Mouse (Mus musculus): Measurements from ENCODE around the gene Rps17. TPM values are rescaled to one million over a fixed set of nuclear protein-coding genes. Genes with fewer than 3 reads are reported as not detected.

Gene Rps17
- polyA plus RNA-seq, 1 experiment, result 823 TPM

DNA sequence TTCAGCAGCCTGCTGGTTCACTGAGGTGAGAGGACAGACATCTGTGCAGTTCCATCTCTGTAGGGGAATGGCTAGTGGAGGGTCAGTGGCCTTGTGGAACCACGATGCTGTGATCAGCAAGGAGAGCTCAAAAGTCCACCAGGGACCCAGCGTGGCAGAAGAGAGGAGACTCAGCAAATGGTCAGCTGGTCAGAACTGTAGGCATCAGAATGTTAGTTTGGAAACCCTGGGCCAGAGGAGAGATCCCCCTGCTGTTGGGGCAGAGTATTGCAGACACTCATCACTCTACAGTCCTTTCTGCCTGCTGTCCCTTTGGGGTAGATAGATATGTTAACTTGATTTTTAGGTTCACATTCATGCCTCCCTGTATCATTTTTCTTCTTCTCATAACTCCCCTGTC lies 41.4 kb downstream of the Rps17 start:
- Histone ChIP-seq H3K27me3 (ENCODE audit: control insufficient read depth, insufficient read depth, low read length) (no peaks in the 10 kb centered on the region), H3K36me3 (ENCODE audit: control insufficient read depth, insufficient read depth, low read length) (no peaks in the 10 kb centered on the region), H3K4me3 (ENCODE audit: low read depth, low read length) (no peak overlapping the region), H3K4me1 (ENCODE audit: control insufficient read depth, insufficient read depth, insufficient read length, low read length) (peaks cover 2% of the 10 kb centered on the region; the same call in 1 of the 2 replicates), H3K27ac (ENCODE audit: insufficient read depth, low read depth, low read length) (no peak overlapping the region)
- WGBS, result 72% methylated on average over 2 of the region's 2 CpGs
- TF ChIP-seq CTCF (IDR thresholded peaks at IDR 0.05; ENCODE audit: extremely low read depth, insufficient read length, insufficient replicate concordance, low read depth, low read length) (peak; percentile 50; the same call in 1 of the 2 replicates), POLR2A (IDR thresholded peaks at IDR 0.05; ENCODE audit: low read depth, low read length) (no peak)

- no peak for TF ChIP-seq POLR2A (IDR thresholded peaks at IDR 0.05; ENCODE audit: low read depth, low read length)
- TF ChIP-seq CTCF (IDR thresholded peaks at IDR 0.05; ENCODE audit: extremely low read depth, insufficient read length, insufficient replicate concordance, low read depth, low read length), result no peak
- Histone ChIP-seq H3K4me1 (ENCODE audit: control insufficient read depth, insufficient read depth, insufficient read length, low read length) (peaks cover 2% of the 10 kb centered on the region; the same call in 1 of the 2 replicates), H3K4me3 (ENCODE audit: low read depth, low read length) (no peak overlapping the region), H3K36me3 (ENCODE audit: control insufficient read depth, insufficient read depth, low read length) (no peaks in the 10 kb centered on the region), H3K27ac (ENCODE audit: insufficient read depth, low read depth, low read length) (no peak overlapping the region), H3K27me3 (ENCODE audit: control insufficient read depth, insufficient read depth, low read length) (no peaks in the 10 kb centered on the region)
- WGBS, result 96% methylated on average over 7 of the region's 7 CpGs
Observed at GRCm38 (mm10) chr7:81301323-81301722, 43.7 kb downstream of the Rps17 start.

- 49% methylated on average over 6 of the region's 6 CpGs for WGBS
- no peak overlapping the region for H3K4me3 ChIP-seq (ENCODE audit: low read depth, low read length)
- no peak overlapping the region for H3K27ac ChIP-seq (ENCODE audit: insufficient read depth, low read depth, low read length)
- H3K4me1 ChIP-seq (ENCODE audit: control insufficient read depth, insufficient read depth, insufficient read length, low read length), result no peaks in the 10 kb centered on the region
- H3K27me3 ChIP-seq (ENCODE audit: control insufficient read depth, insufficient read depth, low read length), result no peaks in the 10 kb centered on the region
- no peak for TF ChIP-seq POLR2A (IDR thresholded peaks at IDR 0.05; ENCODE audit: low read depth, low read length)
- no peak for TF ChIP-seq CTCF (IDR thresholded peaks at IDR 0.05; ENCODE audit: extremely low read depth, insufficient read length, insufficient replicate concordance, low read depth, low read length)
- no peaks in the 10 kb centered on the region for H3K36me3 ChIP-seq (ENCODE audit: control insufficient read depth, insufficient read depth, low read length)
Observed at GRCm38 (mm10) chr7:81298206-81298605, 46.8 kb downstream of the Rps17 start.

DNA sequence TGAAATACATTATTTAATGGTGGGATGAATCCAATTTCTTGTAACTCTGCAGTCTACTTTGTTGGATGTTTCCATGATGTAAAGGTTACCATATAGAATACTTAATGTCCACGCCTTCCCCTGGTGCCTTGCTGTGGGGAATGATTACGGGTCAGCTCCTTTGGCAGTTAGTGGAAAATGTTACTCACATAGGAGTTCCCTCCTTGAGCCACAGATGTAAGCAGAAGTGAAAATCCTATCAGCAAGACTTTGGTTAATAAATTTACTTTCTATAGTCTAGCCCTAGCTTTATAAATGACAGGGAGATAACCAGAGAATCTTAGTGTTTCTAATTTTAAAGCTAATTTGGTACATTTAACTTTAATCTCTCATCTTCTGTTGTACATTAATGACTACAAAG lies 49.9 kb downstream of the Rps17 start:
- Histone ChIP-seq H3K36me3 (ENCODE audit: control insufficient read depth, insufficient read depth, low read length) (no peaks in the 10 kb centered on the region), H3K27ac (ENCODE audit: insufficient read depth, low read depth, low read length) (no peak overlapping the region), H3K4me1 (ENCODE audit: control insufficient read depth, insufficient read depth, insufficient read length, low read length) (no peaks in the 10 kb centered on the region), H3K27me3 (ENCODE audit: control insufficient read depth, insufficient read depth, low read length) (no peaks in the 10 kb centered on the region), H3K4me3 (ENCODE audit: low read depth, low read length) (no peak overlapping the region)
- WGBS, result 85% methylated on average over 2 of the region's 2 CpGs
- TF ChIP-seq CTCF (IDR thresholded peaks at IDR 0.05; ENCODE audit: extremely low read depth, insufficient read length, insufficient replicate concordance, low read depth, low read length) (no peak), POLR2A (IDR thresholded peaks at IDR 0.05; ENCODE audit: low read depth, low read length) (no peak)

Other genes starting within 250 kb of the Rps17 start
- 40.5 and 94.4 TPM in 2 replicates for gene Slc28a1, start 230.5 kb downstream of the Rps17 start, polyA plus RNA-seq (2012; rRNA removed)
- gene Pde8a, start 131.7 kb downstream of the Rps17 start, polyA plus RNA-seq (2012; rRNA removed), result 3.2 and 3.5 TPM in 2 replicates
- gene Cpeb1, start 110.2 kb upstream of the Rps17 start, polyA plus RNA-seq (2012; rRNA removed), result 0.28 and 1.0 TPM in 2 replicates
- gene Ap3b2, start 148.7 kb upstream of the Rps17 start, polyA plus RNA-seq (2012; rRNA removed), result 0.89 and 1.4 TPM in 2 replicates
- gene BC048679, start 153.0 kb upstream of the Rps17 start, polyA plus RNA-seq (2012; rRNA removed), result not detected in 2 replicates
- gene Fsd2, start 221.7 kb upstream of the Rps17 start, polyA plus RNA-seq (2012; rRNA removed), result 0.06 and 0.08 TPM in 2 replicates
- gene Whamm, start 226.0 kb upstream of the Rps17 start, polyA plus RNA-seq (2012; rRNA removed), result 17.5 and 34.0 TPM in 2 replicates